Mouse (Mus musculus) left cerebral cortex, adult 18-20 months (tissue): ENCODE measurements around the gene Sirt7. TPM values are rescaled to one million over a fixed set of nuclear protein-coding genes. Genes with fewer than 3 reads are reported as not detected.

Experiments used
- DNase-seq, 2 experiments: peaks; one replicate each; pipeline ENCODE4 v3.0.0; 2021 to 2022; ENCODE audit warnings: low spot score in 2 of 2, mixed read lengths in 1 of 2
- total RNA-seq, 2 experiments: library from RNA; stranded (reverse); gene quantifications; 2 replicates each; pipeline ENCODE4 v1.2.3; 2021

The Sirt7 gene
- total RNA-seq, 2 experiments from 2014 or later, result 34.9 to 38.6 TPM

DNA sequence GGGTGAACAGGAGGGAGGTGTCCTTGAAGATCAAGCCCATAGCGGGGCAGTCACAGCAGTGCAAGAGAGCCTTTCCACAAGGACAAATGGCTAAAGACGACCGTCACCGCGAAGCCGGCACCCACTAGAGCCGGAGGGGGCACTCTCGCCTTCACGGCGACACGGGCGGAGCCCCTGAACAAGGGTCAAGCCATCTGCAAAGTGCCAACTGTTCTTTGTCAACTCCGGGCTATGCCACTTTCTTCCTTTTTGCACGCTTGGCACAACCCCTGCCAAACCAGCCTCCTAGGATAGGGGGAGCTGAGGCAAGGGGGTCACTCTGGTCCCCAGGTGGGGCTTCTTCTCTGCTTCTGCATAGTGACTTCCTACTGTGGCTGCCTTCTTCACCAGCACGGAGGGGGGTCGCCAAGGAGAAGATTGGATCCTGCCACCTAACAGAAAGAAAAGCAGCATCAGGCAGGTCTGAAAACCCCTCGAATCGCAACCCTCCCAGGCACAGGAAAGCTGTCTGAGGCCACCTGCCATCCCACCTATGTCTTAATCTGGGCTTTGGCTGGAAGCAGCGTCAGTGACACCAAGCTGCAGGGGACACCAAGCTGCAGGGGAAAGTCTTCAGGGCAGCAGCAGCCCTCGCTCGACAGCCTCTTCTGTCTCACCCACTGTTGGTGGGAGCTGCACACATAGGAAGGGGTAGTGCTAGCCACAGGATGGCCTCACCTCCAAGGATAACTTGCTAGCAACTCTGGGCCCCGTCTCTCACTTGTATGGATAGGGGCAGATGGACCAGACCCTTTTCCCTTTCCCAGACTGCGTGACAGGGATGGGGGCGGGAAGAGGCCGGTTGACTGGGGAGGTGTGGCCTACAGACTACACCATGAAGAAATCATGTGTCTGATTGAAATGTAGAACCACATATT lies 6.2 kb downstream of the Sirt7 start:
- DNase-seq, result no peak

GRCm38 (mm10) chr11:120617519-120618112 lies 7.4 kb downstream of the Sirt7 start, which contains the start of gene Pcyt2:
Pcyt2 (minus strand) TSS chr11:120617936.
- peak; percentile 88 to 93 for DNase-seq

GRCm38 (mm10) chr11:120616617-120617294 lies 8.3 kb downstream of the Sirt7 start:
- DNase-seq, result no peak

- DNase-seq, result no peak
Observed at GRCm38 (mm10) chr11:120615606-120616203, 9.3 kb downstream of the Sirt7 start.

DNA sequence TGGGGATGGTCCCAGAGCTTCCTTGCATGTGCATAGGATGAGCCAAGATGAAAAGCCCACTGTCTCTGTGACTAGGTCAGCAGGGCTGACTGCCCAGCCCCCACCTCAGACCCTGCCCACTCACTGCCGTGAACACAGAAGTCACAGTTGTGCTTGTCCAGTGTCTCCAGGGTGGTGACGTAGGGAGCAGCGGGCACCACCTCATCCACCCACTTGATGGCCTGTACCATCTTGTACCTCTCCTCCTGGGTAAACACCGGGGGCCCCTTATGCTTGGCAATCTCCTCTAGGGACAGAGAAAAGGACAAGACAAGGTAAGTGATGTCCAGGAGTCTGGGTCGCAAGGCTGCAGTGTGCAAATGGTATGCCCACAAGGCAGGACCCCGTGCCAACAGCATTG lies 9.9 kb downstream of the Sirt7 start:
- no peak for DNase-seq

- no peak for DNase-seq
Observed at GRCm38 (mm10) chr11:120613976-120614375, 11.1 kb downstream of the Sirt7 start.

DNA sequence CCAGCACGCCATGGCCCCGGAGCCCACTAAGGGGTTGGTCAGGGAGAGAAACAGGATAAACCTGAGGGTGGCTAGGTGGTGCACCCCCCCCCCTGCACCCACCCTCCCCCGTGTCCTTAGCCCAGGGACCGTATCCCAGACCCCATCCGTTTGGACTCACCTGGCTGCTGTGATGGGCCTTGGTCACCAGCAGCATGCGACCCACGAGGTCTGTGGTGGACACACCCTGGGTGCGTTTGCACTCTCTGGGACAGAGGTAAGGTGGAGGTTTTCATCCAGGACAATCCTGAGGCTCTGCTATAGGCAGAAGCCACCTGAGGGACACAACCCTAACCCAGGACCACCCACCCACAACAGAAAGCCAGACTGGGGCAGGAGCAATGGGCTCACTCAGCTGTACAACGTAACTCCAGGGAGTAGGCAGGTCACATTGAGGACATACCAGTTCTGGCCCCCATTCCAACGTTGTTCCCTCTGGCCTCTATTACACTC lies 11.5 kb downstream of the Sirt7 start:
- no peak for DNase-seq

DNA sequence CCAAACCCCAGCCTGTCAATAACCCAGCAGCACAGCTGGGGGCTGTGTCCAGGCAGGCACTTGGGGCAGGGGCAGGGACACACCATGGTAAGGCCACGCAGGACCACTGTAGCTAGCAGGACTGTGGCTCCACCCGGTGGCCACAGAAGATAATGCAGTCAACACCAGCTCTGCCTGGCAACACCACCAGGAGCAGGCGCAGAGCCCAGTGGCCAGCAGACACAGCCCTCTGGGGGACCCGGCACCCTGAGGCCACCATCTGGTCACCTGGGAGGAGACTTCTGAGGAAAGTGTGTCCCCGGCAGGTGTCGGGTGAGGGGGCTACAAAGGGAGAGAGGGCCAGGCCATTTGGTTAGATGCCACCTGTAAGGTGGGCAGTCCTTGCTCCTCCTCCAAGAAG lies 12.3 kb downstream of the Sirt7 start:
- peak; percentile 47 to 54 for DNase-seq

DNA sequence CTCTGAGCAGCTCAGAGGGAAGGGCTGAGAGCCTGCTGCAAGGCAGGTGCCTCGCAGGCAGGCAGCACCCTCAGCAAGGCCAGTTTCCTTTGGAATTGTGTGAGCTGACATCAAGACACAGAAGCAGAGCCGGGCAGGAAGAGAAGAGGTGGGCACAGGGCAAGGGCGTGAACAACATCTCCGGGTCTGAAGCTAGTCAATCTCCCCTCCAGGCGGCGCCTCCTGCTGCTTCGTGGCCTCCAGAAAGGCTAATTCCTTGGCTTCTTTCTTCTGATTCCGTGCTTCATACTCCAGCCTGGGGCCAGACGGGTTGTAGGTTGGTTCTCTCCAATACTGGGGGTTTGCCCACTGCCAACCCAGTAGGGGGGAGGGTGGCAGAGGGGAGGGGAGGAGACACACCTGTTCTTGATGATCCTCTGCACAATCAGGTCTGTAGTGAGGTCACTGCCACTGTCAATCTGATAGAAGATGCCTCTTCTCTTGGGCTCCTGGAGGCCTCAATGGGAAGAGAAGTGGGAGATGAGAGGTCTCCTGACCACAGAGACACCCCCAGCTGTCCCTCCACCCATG lies 14.5 kb downstream of the Sirt7 start:
- no peak for DNase-seq

GRCm38 (mm10) chr11:120609250-120609649 lies 15.8 kb downstream of the Sirt7 start:
- no peak for DNase-seq

- DNase-seq, result no peak
Observed at GRCm38 (mm10) chr11:120608241-120609034, 16.6 kb downstream of the Sirt7 start, which contains the start of gene Npb. Npb (plus strand) TSS chr11:120608477.

GRCm38 (mm10) chr11:120606764-120607163 lies 18.3 kb downstream of the Sirt7 start:
- DNase-seq, result no peak

DNA sequence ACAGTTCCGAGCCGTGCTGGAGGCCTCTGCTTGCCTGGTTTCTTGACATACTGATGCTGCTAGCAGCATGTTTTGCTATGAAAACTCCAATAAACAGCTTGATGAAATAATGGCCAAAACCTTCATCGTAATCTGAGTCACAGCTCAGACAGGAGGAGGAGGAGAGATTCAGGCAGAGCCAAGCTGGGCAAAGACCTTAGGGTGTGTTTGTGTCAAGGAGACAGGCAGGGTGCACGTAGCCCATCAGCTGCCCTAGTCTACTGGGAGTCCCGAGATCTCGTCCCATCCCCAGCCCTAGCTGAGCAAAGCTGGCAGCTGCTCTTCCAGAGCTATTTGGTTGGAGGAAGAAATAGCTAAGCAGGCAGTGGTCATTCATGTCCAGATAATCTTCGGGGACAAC lies 19.4 kb downstream of the Sirt7 start:
- DNase-seq, result no peak

- no peak for DNase-seq
Observed at GRCm38 (mm10) chr11:120603545-120603944, 21.5 kb downstream of the Sirt7 start.

DNA sequence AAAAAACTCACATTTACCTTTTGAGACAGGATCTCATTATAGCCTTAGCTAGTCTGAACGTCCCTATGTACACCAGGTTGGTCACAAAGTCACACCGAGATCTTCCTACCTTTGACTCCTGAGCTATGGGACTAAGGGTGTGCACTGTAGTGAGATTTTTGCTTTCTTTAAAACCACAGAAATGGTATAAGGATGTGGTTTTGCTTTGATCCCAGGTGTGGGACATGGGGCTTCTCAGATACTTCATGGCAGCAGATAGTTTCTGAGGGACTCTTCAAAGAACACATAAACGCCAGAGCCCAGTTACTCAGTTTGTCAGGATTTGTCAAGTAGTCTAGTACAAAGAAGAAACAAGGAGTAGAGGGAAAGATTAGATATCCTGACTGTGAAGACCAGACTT lies 24.3 kb downstream of the Sirt7 start:
- DNase-seq, result no peak

GRCm38 (mm10) chr11:120598990-120599549 lies 26.0 kb downstream of the Sirt7 start:
- DNase-seq, result no peak

DNA sequence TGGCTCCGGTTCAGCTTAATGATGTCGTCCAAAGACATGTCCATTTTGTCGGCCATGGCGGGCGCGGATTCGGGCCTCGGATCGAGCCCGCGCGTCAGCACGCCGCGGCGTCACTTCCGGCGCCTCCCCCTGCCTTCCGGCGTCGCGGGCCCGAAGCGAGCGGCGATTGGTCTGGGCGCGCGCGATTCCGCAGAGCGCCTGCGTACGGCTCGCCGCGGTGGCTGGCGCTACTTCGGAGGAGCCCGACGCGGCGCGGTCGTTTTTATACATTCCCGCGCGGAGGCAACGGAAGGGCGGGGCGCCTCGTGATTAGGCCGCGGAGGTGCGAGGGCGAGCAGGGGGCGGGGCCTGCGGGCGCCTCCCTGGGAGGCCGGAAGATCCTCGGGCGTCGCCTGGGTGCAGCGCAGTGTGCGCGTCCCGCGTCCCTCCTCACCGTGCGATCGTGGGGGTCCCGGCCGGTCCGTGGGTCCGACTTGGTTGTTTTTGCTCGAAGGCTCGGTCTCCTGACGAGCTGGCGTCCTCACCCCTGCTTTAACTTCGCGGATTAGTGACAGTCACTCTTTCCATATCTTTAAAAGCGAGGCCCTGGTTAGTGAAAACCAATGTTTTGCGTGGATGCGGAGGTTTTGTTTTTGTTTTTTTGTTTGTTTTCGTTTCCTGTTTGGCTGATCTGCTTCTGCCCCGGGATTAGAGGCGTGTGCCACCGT lies 26.6 kb downstream of the Sirt7 start, which contains the start of the genes Alyref and Anapc11:
TSS of gene Alyref (minus strand) at position 83 of the 707 bp plus-strand sequence.
TSS of gene Anapc11 (plus strand) at position 139 of the 707 bp plus-strand sequence.
- peak; percentile 92 to 96 for DNase-seq
